Mouse (Mus musculus) liver, embryonic 18 days (tissue): Measurements from ENCODE around the gene Gm20489. TPM values are rescaled to one million over a fixed set of nuclear protein-coding genes. Genes with fewer than 3 reads are reported as not detected.

Experiments used
- polyA plus RNA-seq: library from polyadenylated mRNA; depleted of rRNA; stranded (reverse); fragments of >200 nt; gene quantifications from 2 replicates; pipeline ENCODE4 v1.2.3, GENCODE M21; 2012; rRNA removed

The Gm20489 gene
- polyA plus RNA-seq = not detected in 2 replicates

DNA sequence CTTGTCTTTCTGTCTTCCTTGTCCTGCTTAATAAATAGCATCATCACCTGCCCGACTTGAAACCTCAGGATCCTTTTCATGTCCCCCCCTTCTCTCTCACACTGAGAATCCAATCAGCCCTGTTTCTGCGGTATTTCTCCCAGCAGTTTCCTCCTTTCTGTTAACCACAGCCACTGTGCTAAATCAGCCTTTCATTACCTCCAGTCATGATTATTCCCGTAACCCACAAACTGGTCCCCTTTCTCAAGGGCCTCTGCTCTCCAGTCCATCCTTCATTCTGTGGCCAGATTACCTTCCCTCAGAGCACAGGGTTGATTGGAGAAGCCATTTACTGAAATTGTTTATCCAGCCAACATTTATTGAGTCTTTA, at the start of gene Gm20489:
Gene Gm20489 (minus strand): TSS at position 269 of the 370 bp plus-strand sequence.

GRCm38 (mm10) chrX:101299055-101299454, 30.2 kb upstream of the Gm20489 start, which contains the start of gene Nlgn3:
TSS of gene Nlgn3 (plus strand) at chrX:101299168.

DNA sequence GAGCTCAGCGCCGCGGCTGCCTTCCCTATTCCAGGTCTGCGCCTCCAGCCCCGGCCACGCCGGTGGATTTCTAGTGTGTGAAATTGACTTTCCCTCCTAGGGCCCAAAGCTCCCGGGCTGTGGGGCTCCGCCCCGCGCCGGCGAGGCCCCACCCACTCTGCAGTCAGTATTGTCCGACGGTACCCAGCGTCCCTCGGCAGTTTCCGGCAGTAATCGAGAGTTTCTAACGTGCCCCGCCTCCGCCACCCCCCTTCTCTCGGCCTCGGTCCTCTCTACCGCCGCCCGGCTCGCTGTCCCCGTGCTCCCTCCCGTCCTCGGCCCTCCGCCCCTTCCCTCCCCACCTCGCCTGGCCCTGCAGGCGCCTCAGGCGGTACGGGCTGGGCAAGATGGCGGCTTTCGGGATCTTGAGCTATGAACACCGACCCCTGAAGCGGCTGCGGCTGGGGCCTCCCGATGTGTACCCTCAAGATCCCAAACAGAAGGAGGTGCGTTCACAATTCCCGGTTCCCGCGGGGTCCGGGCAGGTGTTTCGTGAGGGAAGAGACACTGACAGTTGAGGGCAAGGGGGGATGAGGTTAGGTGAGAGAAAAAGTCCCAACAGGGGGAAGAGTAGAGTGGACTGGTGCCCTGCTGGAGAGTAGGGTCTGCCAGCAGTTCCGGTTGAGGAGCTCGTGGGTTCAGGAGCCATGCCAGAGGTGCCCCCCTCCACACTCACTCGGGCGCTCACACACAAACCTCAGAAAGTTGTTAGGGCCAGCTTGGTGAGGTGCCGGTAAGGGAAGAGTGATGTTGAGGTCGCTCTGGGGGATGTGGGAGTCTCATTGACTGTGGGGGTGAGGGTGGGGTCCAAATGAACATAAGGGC, 5.3 kb upstream of the Gm20489 start, which contains the start of gene Med12:
Gene Med12 (plus strand): TSS at position 156 of the 864 bp plus-strand sequence.

DNA sequence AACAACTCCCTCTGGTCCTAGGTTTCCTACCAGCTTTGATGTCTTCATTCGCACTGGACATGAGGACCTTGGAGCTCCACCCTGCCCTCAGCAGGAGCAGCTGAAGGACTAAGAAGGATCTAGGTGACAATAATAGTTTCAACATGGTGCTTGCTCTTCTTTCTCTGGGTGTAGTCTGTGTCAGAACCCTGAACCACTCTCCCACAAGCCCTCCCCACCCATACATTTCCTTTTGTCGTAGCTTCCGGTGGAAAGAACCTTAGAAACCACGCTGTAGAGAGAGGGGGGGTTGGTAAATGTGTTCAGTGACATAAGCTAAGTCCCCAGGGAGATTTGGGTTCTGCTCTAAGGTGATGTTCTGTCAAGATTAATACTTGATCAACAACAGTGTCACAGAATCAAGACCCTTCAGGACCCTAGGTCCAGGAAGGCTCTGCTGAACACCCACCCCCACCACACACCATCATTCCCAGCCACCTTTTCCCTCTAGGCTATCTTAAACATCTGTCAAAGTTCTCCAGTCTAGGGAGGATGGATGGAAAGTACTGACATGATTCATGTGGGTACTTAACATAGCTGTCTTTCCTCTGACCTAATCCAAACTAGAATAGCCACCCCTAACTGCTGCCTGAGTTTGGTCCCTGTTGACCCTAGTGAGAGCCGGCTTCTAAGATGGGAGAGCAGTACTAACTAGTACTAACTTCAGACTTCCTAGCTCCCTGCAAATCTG, 633 bp downstream of the Gm20489 start, which contains the start of gene Il2rg:
Gene Il2rg (minus strand): TSS at position 231 of the 730 bp plus-strand sequence.

GRCm38 (mm10) chrX:101263892-101264291, 4.9 kb downstream of the Gm20489 start, which contains the start of gene Gm614:
TSS of gene Gm614 (minus strand) at chrX:101263992.

DNA sequence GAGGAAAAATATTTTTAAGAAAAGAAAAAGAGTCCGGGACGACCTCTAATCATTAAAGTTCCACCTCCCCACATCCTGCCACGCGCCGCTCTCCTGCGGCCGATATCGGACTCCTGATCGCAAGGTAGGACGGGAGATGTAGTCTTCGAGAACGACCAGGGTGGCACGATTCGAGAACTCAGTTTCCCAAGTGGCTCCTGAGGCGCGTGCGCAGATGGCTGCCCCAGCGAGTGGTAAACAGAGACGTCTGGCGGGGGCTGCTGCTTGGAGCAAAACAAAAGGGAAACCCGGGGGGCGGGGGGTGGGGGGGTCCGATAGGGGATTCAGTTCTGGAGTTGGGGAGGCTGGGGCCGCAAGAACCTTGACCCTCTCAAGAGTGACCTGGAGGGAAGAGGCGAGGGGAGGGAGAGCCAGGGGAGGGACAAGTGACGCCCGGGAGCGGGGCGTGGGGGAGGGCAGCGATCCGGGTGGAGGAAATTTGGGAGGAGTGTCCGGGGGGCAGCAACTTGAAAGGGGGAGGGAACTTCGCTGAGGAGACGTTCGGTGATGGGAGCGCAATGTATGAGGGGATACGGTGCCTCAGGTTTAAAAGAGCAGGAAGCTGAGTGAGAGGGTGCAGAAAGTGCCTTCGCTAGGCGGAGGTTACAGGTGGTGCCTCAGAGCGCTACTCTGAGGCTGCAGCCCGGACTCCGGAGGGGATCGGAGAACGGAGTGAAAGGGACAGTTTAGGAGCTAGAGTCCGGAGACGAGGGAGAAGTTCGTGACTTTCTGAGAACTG, 14.7 kb downstream of the Gm20489 start, which contains the start of gene Foxo4:
Gene Foxo4 (plus strand): TSS at position 577 of the 778 bp plus-strand sequence.

DNA sequence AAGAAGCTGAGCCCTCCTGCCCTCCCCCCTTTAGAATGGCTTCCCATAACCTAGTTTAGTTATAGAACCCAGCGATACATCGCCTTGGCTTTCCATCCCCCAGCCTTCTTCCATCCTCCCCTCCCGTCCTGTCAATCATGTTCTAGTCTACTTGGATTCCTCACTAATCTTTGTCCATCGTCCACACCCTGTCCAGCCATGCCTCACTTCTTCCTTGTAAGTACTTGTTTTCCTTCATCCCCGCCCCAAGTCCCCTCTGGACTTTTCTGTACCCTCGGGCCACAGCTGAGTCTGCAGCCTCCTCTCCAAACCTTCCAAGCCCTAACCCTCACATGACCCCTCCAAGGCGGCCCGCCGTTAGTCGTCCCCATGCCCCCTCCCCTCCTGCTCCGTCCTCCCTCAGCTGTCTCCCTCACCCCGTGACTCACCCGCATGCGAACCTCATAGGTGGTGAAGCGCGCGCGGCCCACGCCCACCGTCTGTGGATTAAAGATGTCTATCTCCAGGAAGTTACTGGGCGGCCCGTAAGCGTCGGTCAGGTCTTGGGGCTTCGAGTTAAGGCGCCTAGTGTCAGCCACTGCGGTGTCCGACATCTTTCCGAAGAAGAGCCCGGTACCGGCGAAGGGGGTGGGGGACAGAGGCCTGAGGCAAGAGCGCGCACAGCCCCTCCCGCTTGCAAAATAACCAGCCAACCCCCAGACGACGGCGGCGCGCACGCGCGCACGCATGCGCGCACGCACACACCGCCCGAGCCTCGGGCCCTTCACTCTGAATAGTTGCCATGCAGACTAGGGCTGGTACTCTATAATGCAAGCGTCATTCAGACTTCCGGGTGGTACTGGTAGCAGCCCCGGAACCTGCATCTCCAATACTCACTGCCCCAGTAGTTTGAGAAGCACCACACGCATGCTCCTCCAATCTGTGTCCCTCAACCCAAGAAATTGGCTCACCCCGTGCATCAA, 46.7 kb downstream of the Gm20489 start, which contains the start of gene Snx12:
Gene Snx12 (minus strand): TSS at position 730 of the 962 bp plus-strand sequence.

Other genes with a start within 250 kb of the Gm20489 start
- gene Tex11, start 209.4 kb downstream of the Gm20489 start, polyA plus RNA-seq = not detected in 2 replicates
- gene Slc7a3, start 183.0 kb downstream of the Gm20489 start, polyA plus RNA-seq = 0.67 and 0.80 TPM in 2 replicates
- 16.4 and 17.2 TPM in 2 replicates for gene Snx12, start 46.5 kb downstream of the Gm20489 start, polyA plus RNA-seq
- 11.2 and 11.8 TPM in 2 replicates for gene Foxo4, start 14.5 kb downstream of the Gm20489 start, polyA plus RNA-seq
- 0.05 and 0.16 TPM in 2 replicates for gene Gm614, start 5.0 kb downstream of the Gm20489 start, polyA plus RNA-seq
- 7.1 and 7.4 TPM in 2 replicates for gene Il2rg, start 768 bp downstream of the Gm20489 start, polyA plus RNA-seq
- gene Med12, start 5.0 kb upstream of the Gm20489 start, polyA plus RNA-seq = 22.5 and 30.8 TPM in 2 replicates
- gene Nlgn3, start 30.1 kb upstream of the Gm20489 start, polyA plus RNA-seq = 0.04 and 0.06 TPM in 2 replicates
- gene Gjb1, start 107.4 kb upstream of the Gm20489 start, polyA plus RNA-seq = 388 and 432 TPM in 2 replicates
- 9.1 and 11.6 TPM in 2 replicates for gene Zmym3, start 151.8 kb upstream of the Gm20489 start, polyA plus RNA-seq
- gene Nono, start 160.3 kb upstream of the Gm20489 start, polyA plus RNA-seq = 100 and 105 TPM in 2 replicates
- 0.36 and 0.64 TPM in 2 replicates for gene Itgb1bp2, start 180.1 kb upstream of the Gm20489 start, polyA plus RNA-seq